Mouse (Mus musculus): Measurements from ENCODE around the gene Il12rb1.

DNA sequence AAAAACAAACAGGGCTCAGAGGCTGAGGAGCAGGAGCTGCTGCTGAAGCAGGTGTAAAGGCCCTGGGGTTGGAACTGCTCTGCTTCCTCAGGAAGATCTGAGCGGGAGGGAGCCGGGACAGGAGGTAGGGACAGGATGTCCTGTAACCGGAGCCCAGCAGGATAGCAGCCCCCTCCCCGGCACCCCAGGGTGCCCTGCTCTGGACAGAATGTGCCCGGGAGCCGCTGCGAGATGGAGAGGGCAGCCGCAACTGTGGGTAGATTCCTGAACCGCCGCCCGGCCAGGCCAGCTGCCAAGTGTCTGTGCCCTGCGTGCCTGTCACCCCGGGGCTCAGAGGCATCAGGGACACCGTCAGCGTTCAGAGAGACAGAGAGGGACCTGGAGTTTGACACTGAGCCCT is 25.3 kb downstream of the Il12rb1 start:
- no peak for TF ChIP-seq CTCF (IDR thresholded peaks at IDR 0.05; ENCODE audit: extremely low read depth, insufficient read depth, low read length)
- no peak for TF ChIP-seq POLR2A (IDR thresholded peaks at IDR 0.05; ENCODE audit: extremely low read depth, insufficient read depth, low read length)

Data from cortical plate, adult 2 months (tissue).